Mouse (Mus musculus) liver, embryonic 18 days (tissue): ENCODE measurements around the gene Odf3b. TPM values are rescaled to one million over a fixed set of nuclear protein-coding genes. Genes with fewer than 3 reads are reported as not detected.

Experiments
- polyA plus RNA-seq: library from polyadenylated mRNA; depleted of rRNA; stranded (reverse); fragments of >200 nt; gene quantifications from 2 replicates; pipeline ENCODE4 v1.2.3, GENCODE M21; 2012; rRNA removed

The Odf3b gene
- polyA plus RNA-seq: 0.96 and 1.2 TPM in 2 replicates

DNA sequence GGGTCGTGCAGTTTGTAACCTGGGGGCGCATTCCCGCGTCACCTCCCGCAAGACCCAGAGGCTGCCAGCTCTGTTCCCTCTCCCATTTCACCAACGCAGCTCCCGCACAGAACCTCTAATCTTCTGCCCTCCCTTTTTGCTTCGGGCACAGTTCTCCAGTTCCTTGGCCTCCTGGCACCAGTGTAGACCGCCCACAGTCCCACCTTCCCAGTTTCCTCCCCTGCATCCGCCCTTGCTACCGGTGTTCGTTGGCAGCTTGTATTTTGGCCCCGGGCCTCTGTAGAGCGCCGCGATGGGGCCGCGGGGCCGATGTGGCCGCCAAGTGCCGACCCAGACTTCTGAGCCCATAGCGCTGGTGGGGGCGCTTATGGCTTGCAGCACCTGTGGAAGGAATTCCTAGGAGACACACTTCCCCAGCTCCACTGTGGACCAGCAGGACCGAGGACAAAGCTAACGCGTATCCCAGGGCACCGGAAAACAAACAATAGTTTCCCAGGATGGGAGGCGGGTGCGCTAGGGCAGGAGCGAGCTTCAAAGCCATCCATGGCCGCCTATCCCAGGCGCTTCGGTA lies at the start of gene Odf3b:
TSS of gene Odf3b (minus strand) at position 452 of the 571 bp plus-strand sequence.

DNA sequence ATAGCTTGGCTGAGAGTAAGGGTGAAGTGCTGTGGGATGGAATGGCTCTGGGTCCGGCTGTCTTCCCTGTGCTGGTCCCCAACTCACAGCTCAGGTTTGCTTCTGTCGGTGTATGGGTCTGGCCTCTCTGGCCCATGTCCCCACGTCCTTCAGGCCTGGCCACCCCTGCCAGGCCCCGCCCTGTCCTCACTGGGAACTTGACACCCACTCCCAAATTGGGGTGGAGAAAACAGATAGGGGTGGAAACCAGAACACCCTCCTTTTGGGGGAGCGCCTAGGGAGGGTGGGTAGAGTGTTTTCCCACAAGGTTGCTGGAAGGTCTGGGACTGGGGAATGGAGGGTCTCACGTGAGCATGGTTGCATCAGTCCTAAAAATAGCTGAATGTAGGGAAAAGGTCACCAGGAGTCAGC lies 46.6 kb upstream of the Odf3b start, which contains the start of gene Cpt1b:
TSS of gene Cpt1b (minus strand) at position 153 of the 411 bp plus-strand sequence.

DNA sequence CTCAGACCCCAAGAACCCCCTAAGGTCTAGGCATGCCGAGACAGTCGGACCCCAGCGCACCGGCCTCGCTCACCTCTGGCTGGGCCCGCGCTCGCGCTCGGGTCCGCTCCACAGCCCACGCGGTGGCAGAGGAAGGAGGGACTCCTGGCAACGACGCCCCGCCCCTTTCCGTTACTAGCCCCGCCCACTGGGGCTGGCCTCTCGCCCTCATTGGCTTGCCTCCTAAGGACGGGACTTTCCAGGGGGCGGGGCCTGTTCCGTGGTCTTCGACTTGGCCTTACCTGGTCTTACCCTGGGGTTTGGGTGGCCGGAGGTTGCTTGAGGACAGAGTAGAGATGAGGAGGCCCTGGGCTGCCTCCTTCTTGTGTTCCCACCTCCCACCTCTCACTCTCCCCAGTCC lies 31.0 kb upstream of the Odf3b start, which contains the start of gene Syce3:
TSS of gene Syce3 (minus strand) at position 386 of the 400 bp plus-strand sequence.

DNA sequence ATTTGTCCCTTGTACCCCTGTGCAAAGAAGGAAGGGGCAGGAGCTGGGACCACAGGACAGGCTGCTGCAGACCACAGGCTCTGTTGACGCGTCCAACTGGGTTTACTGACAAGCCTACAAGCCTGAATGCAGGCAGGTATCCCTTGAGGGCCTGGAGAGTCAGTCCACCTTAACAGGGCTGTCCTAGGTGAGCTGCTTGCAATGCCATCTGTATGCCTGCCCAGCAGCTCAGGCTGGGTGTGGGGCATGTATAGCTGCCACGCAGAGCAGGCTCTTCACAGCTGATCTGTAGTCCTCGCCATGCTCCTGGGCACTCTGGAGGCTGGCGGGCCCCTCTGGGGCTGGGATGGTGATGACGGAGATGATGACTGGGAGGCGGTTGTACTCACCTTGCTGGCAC lies 5.5 kb upstream of the Odf3b start, which contains the start of gene Klhdc7b:
TSS of gene Klhdc7b (plus strand) at position 301 of the 400 bp plus-strand sequence.

DNA sequence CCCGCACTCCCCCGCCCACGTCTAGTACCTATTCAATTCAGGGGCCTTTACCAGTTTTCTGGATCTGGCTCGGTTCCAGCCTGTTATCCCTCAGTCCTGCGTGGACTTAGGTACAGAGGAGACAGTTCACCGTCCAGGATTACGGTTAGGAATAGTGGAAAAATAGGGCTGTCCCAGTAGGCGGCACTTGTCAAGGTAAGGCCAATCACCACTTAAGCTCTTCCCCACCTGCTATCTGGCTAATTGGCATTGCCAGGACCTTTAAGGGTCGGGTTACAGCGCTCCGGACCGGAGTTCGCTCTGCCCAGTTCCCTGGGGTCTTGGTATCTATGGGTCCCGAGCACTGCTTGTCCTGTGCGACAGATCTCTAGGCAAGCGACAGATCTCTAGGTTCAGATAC lies 2.1 kb downstream of the Odf3b start, which contains the start of gene Tymp:
TSS of gene Tymp (minus strand) at position 83 of the 400 bp plus-strand sequence.

DNA sequence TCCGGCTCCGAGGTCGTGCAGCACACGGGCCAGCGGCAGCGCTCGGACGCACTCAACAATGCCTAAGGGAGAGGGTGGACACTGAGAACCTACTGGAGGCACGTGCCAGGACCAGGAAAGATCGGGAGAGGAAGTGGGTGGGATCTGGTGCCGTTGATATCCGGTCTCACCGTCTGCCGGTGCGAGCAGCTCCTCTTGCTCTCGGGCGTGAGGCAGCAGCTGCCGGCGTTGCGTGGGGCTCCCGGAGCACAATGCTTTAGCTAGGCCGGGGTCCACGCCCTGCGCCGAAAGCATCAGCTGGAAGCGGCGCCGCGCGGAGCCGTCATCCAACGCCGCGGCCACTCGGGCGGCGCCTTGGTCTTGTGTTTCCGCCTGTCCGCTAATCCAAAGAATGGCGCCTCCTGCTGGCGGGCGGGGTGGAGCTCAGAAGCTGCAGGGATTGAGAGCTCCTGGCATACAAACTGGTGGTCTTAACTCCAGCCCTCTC lies 5.3 kb downstream of the Odf3b start, which contains the start of gene Sco2:
TSS of gene Sco2 (minus strand) at position 85 of the 487 bp plus-strand sequence.

DNA sequence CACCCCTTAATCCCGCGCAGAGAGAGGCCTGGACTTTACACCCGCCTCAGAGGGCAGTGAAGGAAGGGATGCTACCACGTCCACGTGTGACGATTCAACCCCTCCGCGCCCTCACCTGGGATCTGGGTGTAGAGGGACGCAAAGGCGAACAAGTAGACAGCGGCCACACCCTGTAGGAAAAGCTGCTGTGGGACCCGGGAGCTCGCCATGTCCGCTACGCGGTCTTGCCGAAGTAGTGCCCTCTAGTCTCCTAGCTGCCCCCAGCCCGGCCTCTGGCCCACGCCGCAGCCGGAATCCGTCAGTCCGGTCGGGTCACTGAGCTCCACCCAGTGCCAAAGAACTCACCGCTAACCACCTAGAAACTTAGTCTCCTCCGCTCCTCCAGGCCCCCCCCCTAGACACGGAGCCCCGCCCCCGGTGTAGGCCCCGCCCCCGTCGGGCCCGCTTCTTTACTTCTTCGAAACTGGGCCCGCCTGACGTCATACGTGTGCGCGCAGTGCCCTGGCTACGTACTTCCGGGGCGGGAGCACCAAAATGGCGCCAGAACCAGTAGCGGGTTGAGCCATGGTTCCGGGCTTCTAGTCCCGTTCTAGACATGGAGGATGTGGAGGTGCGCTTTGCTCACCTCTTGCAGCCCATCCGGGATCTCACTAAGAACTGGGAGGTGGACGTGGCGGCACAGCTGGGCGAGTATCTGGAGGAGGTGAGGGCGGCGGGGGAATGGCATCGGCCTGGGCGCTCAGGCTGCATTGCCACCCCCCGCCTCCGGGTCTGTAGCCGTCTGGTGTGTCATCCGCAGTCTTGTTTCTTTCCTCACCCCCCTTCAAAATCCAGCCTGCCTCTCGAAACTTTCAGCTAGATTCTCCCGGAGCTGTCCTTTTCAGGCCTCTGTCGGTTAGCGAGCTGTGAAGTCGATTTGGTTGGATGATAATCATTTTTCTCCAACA lies 23.6 kb downstream of the Odf3b start, which contains the start of the genes Lmf2 and Ncaph2:
TSS of gene Lmf2 (minus strand) at position 419 of the 947 bp plus-strand sequence.
TSS of gene Ncaph2 (plus strand) at position 479 of the 947 bp plus-strand sequence.

DNA sequence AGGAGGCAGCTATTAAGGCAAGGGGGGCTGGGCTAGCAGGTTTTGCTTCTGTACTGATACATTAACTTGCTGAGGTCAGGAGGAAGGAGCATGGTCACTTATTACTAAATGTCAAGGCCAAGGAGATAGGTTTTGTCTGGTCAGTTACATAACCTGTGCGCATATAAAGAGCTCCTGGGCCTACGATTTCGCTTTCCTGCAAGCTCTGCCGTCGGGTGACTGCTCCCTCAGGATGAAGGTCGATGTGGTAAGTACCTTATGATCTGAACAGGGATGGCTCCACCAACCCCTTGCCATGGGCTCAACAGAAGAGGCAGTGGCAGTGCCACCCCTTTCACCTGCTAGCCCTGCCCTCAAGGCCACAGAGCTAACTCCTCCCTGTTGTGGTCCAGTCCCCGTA lies 44.8 kb downstream of the Odf3b start, which contains the start of gene Miox:
TSS of gene Miox (plus strand) at position 128 of the 400 bp plus-strand sequence.

Other genes starting within 250 kb of the Odf3b start
- 3.5 and 4.5 TPM in 2 replicates for gene Mapk12, start 238.6 kb downstream of the Odf3b start, polyA plus RNA-seq
- gene Mapk11, start 229.7 kb downstream of the Odf3b start, polyA plus RNA-seq: 1.3 TPM in 2 replicates
- gene Plxnb2, start 198.5 kb downstream of the Odf3b start, polyA plus RNA-seq: 37.7 and 44.3 TPM in 2 replicates
- gene Dennd6b, start 182.8 kb downstream of the Odf3b start, polyA plus RNA-seq: 5.4 and 6.4 TPM in 2 replicates
- 13.5 and 14.0 TPM in 2 replicates for gene Ppp6r2, start 167.7 kb downstream of the Odf3b start, polyA plus RNA-seq
- gene Sbf1, start 64.0 kb downstream of the Odf3b start, polyA plus RNA-seq: 26.2 and 28.5 TPM in 2 replicates
- gene Adm2, start 56.6 kb downstream of the Odf3b start, polyA plus RNA-seq: 10.3 and 11.8 TPM in 2 replicates
- 12.7 and 15.7 TPM in 2 replicates for gene Miox, start 44.9 kb downstream of the Odf3b start, polyA plus RNA-seq
- gene Lmf2, start 23.6 kb downstream of the Odf3b start, polyA plus RNA-seq: 9.9 and 11.9 TPM in 2 replicates
- gene Ncaph2, start 23.6 kb downstream of the Odf3b start, polyA plus RNA-seq: 51.8 and 56.2 TPM in 2 replicates
- 21.4 and 21.6 TPM in 2 replicates for gene Sco2, start 5.4 kb downstream of the Odf3b start, polyA plus RNA-seq
- 1.3 and 1.6 TPM in 2 replicates for gene Tymp, start 2.2 kb downstream of the Odf3b start, polyA plus RNA-seq
- gene Klhdc7b, start 5.6 kb upstream of the Odf3b start, polyA plus RNA-seq: not detected in 2 replicates
- 0.19 TPM in 1 of 2 replicates, not detected in the other for gene Syce3, start 31.2 kb upstream of the Odf3b start, polyA plus RNA-seq
- 21.3 and 23.0 TPM in 2 replicates for gene Cpt1b, start 46.6 kb upstream of the Odf3b start, polyA plus RNA-seq
- gene C730034F03Rik, start 50.3 kb upstream of the Odf3b start, polyA plus RNA-seq: 1.2 and 1.3 TPM in 2 replicates
- 0.28 and 0.46 TPM in 2 replicates for gene Gm44502, start 50.4 kb upstream of the Odf3b start, polyA plus RNA-seq
- gene Chkb, start 50.6 kb upstream of the Odf3b start, polyA plus RNA-seq: 28.2 and 29.0 TPM in 2 replicates
- gene Mapk8ip2, start 74.6 kb upstream of the Odf3b start, polyA plus RNA-seq: 0.01 TPM in 2 replicates
- 6.8 and 7.0 TPM in 2 replicates for gene Arsa, start 98.1 kb upstream of the Odf3b start, polyA plus RNA-seq
- 1.4 and 2.4 TPM in 2 replicates for gene Shank3, start 120.3 kb upstream of the Odf3b start, polyA plus RNA-seq
- gene Acr, start 189.0 kb upstream of the Odf3b start, polyA plus RNA-seq: 0.04 and 0.07 TPM in 2 replicates
- gene Rabl2, start 212.6 kb upstream of the Odf3b start, polyA plus RNA-seq: 6.5 and 6.9 TPM in 2 replicates